Mouse (Mus musculus) CH12.LX (cell line): ENCODE results near the gene B4galnt3.

Experiments used
- BHLHE40 ChIP-seq: IDR thresholded peaks from 2 replicates; pipeline ENCODE4 v1.6.1; 2011; ENCODE audit warnings: mild to moderate bottlenecking, low read depth, low read length, improper control_type of control experiment
- CTCF ChIP-seq, 2 experiments: IDR thresholded peaks in 1 of 2; conservative IDR thresholded peaks in 1 of 2; 2 replicates each; pipeline ENCODE4 v1.5.1; 2011 to 2012; ENCODE audit warnings: low read depth in 2 of 2, low read length in 2 of 2, improper control_type of control experiment in 1 of 2, inconsistent platforms in 1 of 2, mild to moderate bottlenecking in 1 of 2, moderate library complexity in 1 of 2
- E2F4 ChIP-seq: IDR thresholded peaks from 2 replicates; pipeline ENCODE4 v1.6.1; 2011; ENCODE audit warnings: low read depth, low read length, improper control_type of control experiment; ENCODE audit not compliant: insufficient replicate concordance
- ELF1 ChIP-seq: IDR thresholded peaks from 2 replicates; pipeline ENCODE4 v1.6.1; 2014; ENCODE audit warnings: low read depth, mild to moderate bottlenecking, inconsistent platforms, low read length, improper control_type of control experiment
- EP300 ChIP-seq: IDR thresholded peaks from 2 replicates; pipeline ENCODE4 v1.6.1; 2011; ENCODE audit warnings: low read length, improper control_type of control experiment
- MXI1 ChIP-seq: IDR thresholded peaks from 2 replicates; pipeline ENCODE4 v1.6.1; 2011; ENCODE audit warnings: mild to moderate bottlenecking, low read depth, low read length, improper control_type of control experiment
- NELFE ChIP-seq: IDR thresholded peaks from 2 replicates; pipeline ENCODE4 v1.6.1; 2011; ENCODE audit warnings: low read depth, low read length, improper control_type of control experiment
- POLR2A ChIP-seq: IDR thresholded peaks from 2 replicates; pipeline ENCODE4 v1.6.1; 2011; ENCODE audit warnings: low read depth, mild to moderate bottlenecking, improper control_type of control experiment, low read length
- RAD21 ChIP-seq: IDR thresholded peaks from 2 replicates; pipeline ENCODE4 v1.6.1; 2011; ENCODE audit warnings: low read depth, mild to moderate bottlenecking, low read length, improper control_type of control experiment, moderate library complexity
- SIN3A ChIP-seq: IDR thresholded peaks from 2 replicates; pipeline ENCODE4 v1.6.1; 2012; ENCODE audit warnings: low read length, improper control_type of control experiment, inconsistent platforms
- SMC3 ChIP-seq: IDR thresholded peaks from 2 replicates; pipeline ENCODE4 v1.6.1; 2011; ENCODE audit warnings: low read depth, low read length, improper control_type of control experiment
- USF1 ChIP-seq: IDR thresholded peaks from 2 replicates; pipeline ENCODE4 v1.6.1; 2014; ENCODE audit warnings: low read depth, mild to moderate bottlenecking, inconsistent platforms, low read length, improper control_type of control experiment

DNA sequence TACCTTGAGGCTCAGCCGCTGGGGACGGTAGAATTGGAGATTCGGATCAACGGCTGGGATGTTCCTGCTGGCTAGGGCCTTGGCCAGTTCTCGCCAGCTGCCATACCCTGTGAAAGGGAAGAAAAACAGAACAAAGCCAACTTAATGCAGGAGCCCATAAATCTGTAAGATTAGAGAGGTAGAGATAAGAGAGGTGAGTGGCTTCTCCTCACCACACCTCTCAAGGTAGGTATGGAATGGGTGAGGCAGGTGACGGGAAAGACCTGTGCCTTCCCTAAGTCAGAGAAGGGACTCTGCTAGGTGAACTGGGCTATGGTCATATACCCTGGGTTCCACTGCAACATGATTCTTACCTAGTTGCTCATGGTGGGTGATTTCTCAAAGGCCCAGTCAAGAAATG lies 61.5 kb downstream of the B4galnt3 start:
- no peak for TF ChIP-seq MXI1
- TF ChIP-seq CTCF (conservative IDR thresholded peaks at IDR 0.05 in 1 of 2, IDR thresholded peaks at IDR 0.05 in 1 of 2; ENCODE audit: low read depth in 2 of 2, low read length in 2 of 2) = no peak
- TF ChIP-seq USF1 = no peak
- no peak for TF ChIP-seq NELFE
- no peak for TF ChIP-seq SIN3A
- TF ChIP-seq EP300 = no peak
- TF ChIP-seq POLR2A = no peak
- no peak for TF ChIP-seq BHLHE40
- no peak for TF ChIP-seq E2F4
- TF ChIP-seq SMC3 = no peak
- no peak for TF ChIP-seq ELF1
- TF ChIP-seq RAD21 = no peak
